17 mouse cellular contexts compared by ENCODE assay signal in genomic region chr2:90887627-90888026, GRCm38 (mm10). TPM values are rescaled to one million over a fixed set of nuclear protein-coding genes. Genes with fewer than 3 reads are reported as not detected.
DNase-seq lines count a peak whose midpoint lies in the region; ATAC-seq and TF ChIP-seq lines count a peak whose summit lies in the region.
"Had no signal": no experiment of that assay in that cellular context is flagged by ENCODE, and none has a peak within 500 bp of the region (broad histone marks: within the 10 kb centered on the region; RNA-seq: fewer than 3 reads in every experiment).

No protein-coding gene starts in this region.

- H3K27me3 ChIP-seq in cerebellum, adult 2 months (ENCODE audit: control insufficient read depth, insufficient read depth, low read length): no peaks in the 10 kb centered on the region
- peaks cover 55% of the 10 kb centered on the region for H3K27me3 ChIP-seq in hindbrain, embryonic 13.5 days
- peaks cover 29% of the 10 kb centered on the region for H3K27me3 ChIP-seq in myocyte (ENCODE audit: control insufficient read depth, insufficient read depth, insufficient read length)

- TF ChIP-seq CTCF in cerebellum, adult 2 months (IDR thresholded peaks at IDR 0.05; ENCODE audit: borderline replicate concordance, insufficient read depth, low read depth, low read length): no peak

- H3K4me3 ChIP-seq in cerebellum, adult 2 months (replicated peaks; ENCODE audit: insufficient read depth, low read depth, low read length): peak overlapping the region; percentile 1
- peak overlapping the region; percentile 70 for H3K4me3 ChIP-seq in hindbrain, embryonic 13.5 days
- H3K4me3 ChIP-seq in myocyte: no peak overlapping the region
- H3K4me3 ChIP-seq: embryonic facial prominence, embryonic 15.5 days; intestine, embryonic 15.5 days; liver, embryonic 13.5 days; stomach, embryonic 15.5 days had no signal

- H3ac ChIP-seq in myocyte (ENCODE audit: control insufficient read depth, insufficient read length): no peak overlapping the region

- H3K79me2 ChIP-seq in myocyte (ENCODE audit: control insufficient read depth, insufficient read depth): no peaks in the 10 kb centered on the region

- no peak for ATAC-seq in hindbrain, embryonic 13.5 days (ENCODE audit: low FRiP score)
- ATAC-seq: intestine, embryonic 15.5 days had no signal

- H3K27ac ChIP-seq in cerebellum, adult 2 months (ENCODE audit: insufficient read depth, low read length): 0 out of 2 replicates have a peak overlapping the region, but pooled peaks have one; percentile 92
- no peak overlapping the region for H3K27ac ChIP-seq in hindbrain, embryonic 13.5 days
- H3K27ac ChIP-seq: embryonic facial prominence, embryonic 15.5 days; intestine, embryonic 15.5 days; liver, embryonic 13.5 days; stomach, embryonic 15.5 days had no signal

- H3K36me3 ChIP-seq in hindbrain, embryonic 13.5 days: peaks cover 14% of the 10 kb centered on the region
- H3K36me3 ChIP-seq in myocyte (ENCODE audit: control insufficient read depth, insufficient read depth): no peaks in the 10 kb centered on the region
- H3K36me3 ChIP-seq: embryonic facial prominence, embryonic 15.5 days; intestine, embryonic 15.5 days; stomach, embryonic 15.5 days had no signal

- peak overlapping the region; percentile 95 for H3K9ac ChIP-seq in hindbrain, embryonic 13.5 days
- H3K9ac ChIP-seq: embryonic facial prominence, embryonic 15.5 days; intestine, embryonic 15.5 days; liver, embryonic 13.5 days; stomach, embryonic 15.5 days had no signal

- peaks cover 11% of the 10 kb centered on the region for H3K4me1 ChIP-seq in cerebellum, adult 2 months (ENCODE audit: control insufficient read depth, insufficient read depth, low read length)
- peaks cover 56% of the 10 kb centered on the region for H3K4me1 ChIP-seq in hindbrain, embryonic 13.5 days (replicated peaks)

- DNase-seq in cerebellum, adult 2 months: no peak
- no peak for DNase-seq in cerebellum, postnatal 36 days
- peak; percentile 71 for DNase-seq in 3T3-L1 (ENCODE audit: low read depth, low spot score)
- no peak for DNase-seq in right cerebral cortex, postnatal 14 days
- no peak for DNase-seq in T-cell, adult 2 months (ENCODE audit: low spot score)
- DNase-seq in Muller cell, postnatal 12 days (ENCODE audit: inconsistent ontology term): no peak
- DNase-seq: gastrocnemius, postnatal 14 days; heart, postnatal 10 days; kidney, postnatal 36 days; left cerebral cortex, postnatal 4 days; liver, embryonic 13.5 days; spleen, adult 18-20 months had no signal

- no peaks in the 10 kb centered on the region for H3K9me3 ChIP-seq in hindbrain, embryonic 13.5 days
- H3K9me3 ChIP-seq: embryonic facial prominence, embryonic 15.5 days; intestine, embryonic 15.5 days; stomach, embryonic 15.5 days had no signal

- TF ChIP-seq POLR2A in cerebellum, adult 2 months (IDR thresholded peaks at IDR 0.05; ENCODE audit: borderline replicate concordance, insufficient read depth, low read length): no peak
- TF ChIP-seq POLR2A in myocyte (IDR thresholded peaks at IDR 0.05; ENCODE audit: insufficient read length, low read depth): no peak

- WGBS in cerebellum, adult 2 months: 71% methylated on average over 5 of the region's 5 CpGs
- 79% methylated on average over 5 of the region's 5 CpGs for WGBS in hindbrain, embryonic 13.5 days

- peak overlapping the region; percentile 79 for H3K4me2 ChIP-seq in hindbrain, embryonic 13.5 days
- peak overlapping the region; percentile 8 for H3K4me2 ChIP-seq in myocyte (ENCODE audit: low read depth)
- H3K4me2 ChIP-seq: embryonic facial prominence, embryonic 15.5 days; intestine, embryonic 15.5 days; liver, embryonic 13.5 days; stomach, embryonic 15.5 days had no signal

TF ChIP-seq in myocyte, 11 proteins besides CTCF, POLR2A, EP300 and RAD21:
- no peak for TF ChIP-seq CEBPB (IDR thresholded peaks at IDR 0.05; ENCODE audit: insufficient read depth, poor library complexity, severe bottlenecking)
- TF ChIP-seq MAX (IDR thresholded peaks at IDR 0.05; ENCODE audit: low read depth): no peak
- no peak for TF ChIP-seq MYOD1 (IDR thresholded peaks at IDR 0.05; ENCODE audit: control insufficient read depth in 1 of 3, insufficient read length in 2 of 3, low read depth in 2 of 3)
- no peak for TF ChIP-seq POLR2AphosphoS2 (IDR thresholded peaks at IDR 0.05; ENCODE audit: insufficient read length, low read depth)

RNA-seq across cellular contexts. Expression of gene C1qtnf4, which starts 2.0 kb away (rescaled TPM):
- polyA plus RNA-seq in cerebellum, adult 2 months (2012; rRNA removed): 234 and 254 TPM in 2 replicates
- 31.2 and 46.2 TPM in 2 replicates for polyA plus RNA-seq in hindbrain, embryonic 13.5 days (2015; fragmentation: Nextera tagmentation; extraction: Ambion mirVana)
- 0.04 TPM for polyA plus RNA-seq in myocyte (2012; fragmentation: generic; extraction: Trizol)

RNA-seq across cellular contexts. Expression of gene Kbtbd4, which starts 16.9 kb away (rescaled TPM):
- polyA plus RNA-seq in cerebellum, adult 2 months (2012; rRNA removed): 33.1 and 33.7 TPM in 2 replicates
- polyA plus RNA-seq in hindbrain, embryonic 13.5 days (2015; fragmentation: Nextera tagmentation; extraction: Ambion mirVana): 56.2 and 61.6 TPM in 2 replicates
- polyA plus RNA-seq in myocyte (2012; fragmentation: generic; extraction: Trizol): 11.9 TPM

RNA-seq across cellular contexts. Expression of gene Ndufs3, which starts 17.0 kb away (rescaled TPM):
- polyA plus RNA-seq in cerebellum, adult 2 months (2012; rRNA removed): 278 and 280 TPM in 2 replicates
- 212 and 215 TPM in 2 replicates for polyA plus RNA-seq in hindbrain, embryonic 13.5 days (2015; fragmentation: Nextera tagmentation; extraction: Ambion mirVana)
- 268 TPM for polyA plus RNA-seq in myocyte (2012; fragmentation: generic; extraction: Trizol)

RNA-seq across cellular contexts. Expression of gene Mtch2, which starts 40.7 kb away (rescaled TPM):
- 245 and 249 TPM in 2 replicates for polyA plus RNA-seq in cerebellum, adult 2 months (2012; rRNA removed)
- polyA plus RNA-seq in hindbrain, embryonic 13.5 days (2015; fragmentation: Nextera tagmentation; extraction: Ambion mirVana): 258 and 261 TPM in 2 replicates
- 170 TPM for polyA plus RNA-seq in myocyte (2012; fragmentation: generic; extraction: Trizol)

RNA-seq across cellular contexts. Expression of gene Celf1, which starts 52.6 kb away (rescaled TPM):
- 91.1 and 95.2 TPM in 2 replicates for polyA plus RNA-seq in cerebellum, adult 2 months (2012; rRNA removed)
- 108 and 121 TPM in 2 replicates for polyA plus RNA-seq in hindbrain, embryonic 13.5 days (2015; fragmentation: Nextera tagmentation; extraction: Ambion mirVana)
- 27.1 TPM for polyA plus RNA-seq in myocyte (2012; fragmentation: generic; extraction: Trizol)

Comparison
In these comparisons a context has a peak if more than half of its experiments do, and no peak if none do; other contexts are left out.
1. RNA of gene C1qtnf4, which starts 2.0 kb away (polyA plus RNA-seq): 234 to 254 TPM in cerebellum, adult 2 months and 31.2 to 46.2 TPM in hindbrain, embryonic 13.5 days; 0.04 TPM in myocyte (single experiment); every median in the first group is over 10 times any median in the second.